Mouse (Mus musculus): ENCODE results near the gene Pqlc2.

GRCm38 (mm10) chr4:139287122-139287863, 23.2 kb downstream of the Pqlc2 start:
- TF ChIP-seq CTCF (IDR thresholded peaks at IDR 0.05; ENCODE audit: low read depth) (peak; percentile 97), EP300 (optimal IDR thresholded peaks at IDR 0.05) (no peak)

Data from stomach, postnatal 0 days (tissue).